Mouse (Mus musculus): ENCODE measurements around the gene Rnf180. TPM values are rescaled to one million over a fixed set of nuclear protein-coding genes. Genes with fewer than 3 reads are reported as not detected.
A peak's percentile ranks its signal among the peaks of the same experiment; 100 is the strongest.

Rnf180 gene
- polyA plus RNA-seq, 1 experiment from 2014 or later: 7.0 TPM

GRCm38 (mm10) chr13:105132370-105132769, 162.2 kb downstream of the Rnf180 start:
- Histone ChIP-seq H3K4me2 (ENCODE audit: low read depth) (no peak overlapping the region), H3K9ac (ENCODE audit: low read length) (no peak overlapping the region), H3K9me3 (ENCODE audit: control insufficient read depth, low read length) (no peaks in the 10 kb centered on the region), H3K4me1 (ENCODE audit: control insufficient read depth, insufficient read depth, low read length) (no peaks in the 10 kb centered on the region), H3K27ac (ENCODE audit: low read depth, low read length) (no peak overlapping the region), H3K4me3 (ENCODE audit: low read depth, low read length) (no peak overlapping the region), H3K27me3 (ENCODE audit: control insufficient read depth, insufficient read depth, low read length) (no peaks in the 10 kb centered on the region), H3K36me3 (ENCODE audit: control insufficient read depth, insufficient read depth, low read length) (no peaks in the 10 kb centered on the region)
- no peak for ATAC-seq (ENCODE audit: insufficient read depth, low FRiP score, low TSS enrichment)
- 80% methylated on average over 6 of the region's 6 CpGs for WGBS
- DNase-seq (ENCODE audit: low spot score): no peak

GRCm38 (mm10) chr13:105130080-105130479, 164.5 kb downstream of the Rnf180 start:
- no peak for ATAC-seq (ENCODE audit: insufficient read depth, low FRiP score, low TSS enrichment)
- H3K4me1 ChIP-seq (ENCODE audit: control insufficient read depth, insufficient read depth, low read length): no peaks in the 10 kb centered on the region
- DNase-seq (ENCODE audit: low spot score): no peak
- no peak overlapping the region for H3K27ac ChIP-seq (ENCODE audit: low read depth, low read length)
- H3K9ac ChIP-seq (ENCODE audit: low read length): no peak overlapping the region
- H3K27me3 ChIP-seq (ENCODE audit: control insufficient read depth, insufficient read depth, low read length): no peaks in the 10 kb centered on the region
- H3K9me3 ChIP-seq (ENCODE audit: control insufficient read depth, low read length): no peaks in the 10 kb centered on the region
- no peak overlapping the region for H3K4me3 ChIP-seq (ENCODE audit: low read depth, low read length)
- WGBS: 89% methylated on average over 6 of the region's 6 CpGs
- no peaks in the 10 kb centered on the region for H3K36me3 ChIP-seq (ENCODE audit: control insufficient read depth, insufficient read depth, low read length)
- H3K4me2 ChIP-seq (ENCODE audit: low read depth): no peak overlapping the region

- no peak overlapping the region for H3K9ac ChIP-seq (ENCODE audit: low read length)
- WGBS: 91% methylated on average over 3 of the region's 3 CpGs
- H3K4me2 ChIP-seq (ENCODE audit: low read depth): no peak overlapping the region
- DNase-seq (ENCODE audit: low spot score) (no peak), ATAC-seq (ENCODE audit: insufficient read depth, low FRiP score, low TSS enrichment) (no peak)
- H3K27me3 ChIP-seq (ENCODE audit: control insufficient read depth, insufficient read depth, low read length): no peaks in the 10 kb centered on the region
- H3K36me3 ChIP-seq (ENCODE audit: control insufficient read depth, insufficient read depth, low read length): no peaks in the 10 kb centered on the region
- H3K27ac ChIP-seq (ENCODE audit: low read depth, low read length): no peak overlapping the region
- no peaks in the 10 kb centered on the region for H3K9me3 ChIP-seq (ENCODE audit: control insufficient read depth, low read length)
- no peaks in the 10 kb centered on the region for H3K4me1 ChIP-seq (ENCODE audit: control insufficient read depth, insufficient read depth, low read length)
- H3K4me3 ChIP-seq (ENCODE audit: low read depth, low read length): no peak overlapping the region
Observed at GRCm38 (mm10) chr13:105122092-105122491, 172.5 kb downstream of the Rnf180 start.

GRCm38 (mm10) chr13:105121617-105122016, 173.0 kb downstream of the Rnf180 start:
- H3K4me1 ChIP-seq (ENCODE audit: control insufficient read depth, insufficient read depth, low read length): no peaks in the 10 kb centered on the region
- H3K9ac ChIP-seq (ENCODE audit: low read length): no peak overlapping the region
- no peak overlapping the region for H3K4me3 ChIP-seq (ENCODE audit: low read depth, low read length)
- H3K4me2 ChIP-seq (ENCODE audit: low read depth): no peak overlapping the region
- H3K9me3 ChIP-seq (ENCODE audit: control insufficient read depth, low read length): no peaks in the 10 kb centered on the region
- H3K27me3 ChIP-seq (ENCODE audit: control insufficient read depth, insufficient read depth, low read length): no peaks in the 10 kb centered on the region
- ATAC-seq (ENCODE audit: insufficient read depth, low FRiP score, low TSS enrichment) (no peak), DNase-seq (ENCODE audit: low spot score) (no peak)
- H3K36me3 ChIP-seq (ENCODE audit: control insufficient read depth, insufficient read depth, low read length): no peaks in the 10 kb centered on the region
- no peak overlapping the region for H3K27ac ChIP-seq (ENCODE audit: low read depth, low read length)

GRCm38 (mm10) chr13:105111599-105111998, 183.0 kb downstream of the Rnf180 start:
- WGBS: 92% methylated on average over 6 of the region's 6 CpGs
- Histone ChIP-seq H3K4me3 (ENCODE audit: low read depth, low read length) (no peak overlapping the region), H3K27ac (ENCODE audit: low read depth, low read length) (no peak overlapping the region), H3K4me1 (ENCODE audit: control insufficient read depth, insufficient read depth, low read length) (no peaks in the 10 kb centered on the region), H3K36me3 (ENCODE audit: control insufficient read depth, insufficient read depth, low read length) (no peaks in the 10 kb centered on the region), H3K9me3 (ENCODE audit: control insufficient read depth, low read length) (no peaks in the 10 kb centered on the region), H3K9ac (ENCODE audit: low read length) (no peak overlapping the region), H3K4me2 (ENCODE audit: low read depth) (no peak overlapping the region), H3K27me3 (ENCODE audit: control insufficient read depth, insufficient read depth, low read length) (no peaks in the 10 kb centered on the region)
- DNase-seq (ENCODE audit: low spot score): no peak
- ATAC-seq (ENCODE audit: insufficient read depth, low FRiP score, low TSS enrichment): no peak

- H3K9me3 ChIP-seq (ENCODE audit: control insufficient read depth, low read length): no peaks in the 10 kb centered on the region
- H3K27ac ChIP-seq (ENCODE audit: low read depth, low read length): no peak overlapping the region
- no peak for ATAC-seq (ENCODE audit: insufficient read depth, low FRiP score, low TSS enrichment)
- no peak overlapping the region for H3K9ac ChIP-seq (ENCODE audit: low read length)
- H3K4me1 ChIP-seq (ENCODE audit: control insufficient read depth, insufficient read depth, low read length): no peaks in the 10 kb centered on the region
- no peak overlapping the region for H3K4me3 ChIP-seq (ENCODE audit: low read depth, low read length)
- WGBS: 82% methylated on average over 2 of the region's 2 CpGs
- no peaks in the 10 kb centered on the region for H3K27me3 ChIP-seq (ENCODE audit: control insufficient read depth, insufficient read depth, low read length)
- H3K4me2 ChIP-seq (ENCODE audit: low read depth): no peak overlapping the region
- no peaks in the 10 kb centered on the region for H3K36me3 ChIP-seq (ENCODE audit: control insufficient read depth, insufficient read depth, low read length)
- no peak for DNase-seq (ENCODE audit: low spot score)
Observed at GRCm38 (mm10) chr13:105104385-105104784, 190.2 kb downstream of the Rnf180 start.

- H3K27ac ChIP-seq (ENCODE audit: low read depth, low read length): no peak overlapping the region
- H3K4me3 ChIP-seq (ENCODE audit: low read depth, low read length): no peak overlapping the region
- no peaks in the 10 kb centered on the region for H3K4me1 ChIP-seq (ENCODE audit: control insufficient read depth, insufficient read depth, low read length)
- H3K4me2 ChIP-seq (ENCODE audit: low read depth): no peak overlapping the region
- no peak overlapping the region for H3K9ac ChIP-seq (ENCODE audit: low read length)
- DNase-seq (ENCODE audit: low spot score) (no peak), ATAC-seq (ENCODE audit: insufficient read depth, low FRiP score, low TSS enrichment) (0 out of 2 replicates have a peak, but pooled peaks have one; percentile 41)
- 72% methylated on average over 4 of the region's 4 CpGs for WGBS
- no peaks in the 10 kb centered on the region for H3K27me3 ChIP-seq (ENCODE audit: control insufficient read depth, insufficient read depth, low read length)
- no peaks in the 10 kb centered on the region for H3K36me3 ChIP-seq (ENCODE audit: control insufficient read depth, insufficient read depth, low read length)
- H3K9me3 ChIP-seq (ENCODE audit: control insufficient read depth, low read length): no peaks in the 10 kb centered on the region
Observed at GRCm38 (mm10) chr13:105100705-105101104, 193.9 kb downstream of the Rnf180 start.

GRCm38 (mm10) chr13:105096316-105096715, 198.3 kb downstream of the Rnf180 start:
- 88% methylated on average over 2 of the region's 2 CpGs for WGBS
- Histone ChIP-seq H3K27me3 (ENCODE audit: control insufficient read depth, insufficient read depth, low read length) (no peaks in the 10 kb centered on the region), H3K4me1 (ENCODE audit: control insufficient read depth, insufficient read depth, low read length) (no peaks in the 10 kb centered on the region), H3K27ac (ENCODE audit: low read depth, low read length) (no peak overlapping the region), H3K4me2 (ENCODE audit: low read depth) (no peak overlapping the region), H3K4me3 (ENCODE audit: low read depth, low read length) (no peak overlapping the region), H3K9ac (ENCODE audit: low read length) (no peak overlapping the region), H3K36me3 (ENCODE audit: control insufficient read depth, insufficient read depth, low read length) (no peaks in the 10 kb centered on the region), H3K9me3 (ENCODE audit: control insufficient read depth, low read length) (no peaks in the 10 kb centered on the region)
- no peak for ATAC-seq (ENCODE audit: insufficient read depth, low FRiP score, low TSS enrichment)
- peak; percentile 11 for DNase-seq (ENCODE audit: low spot score)

GRCm38 (mm10) chr13:105089276-105089675, 205.3 kb downstream of the Rnf180 start:
- no peaks in the 10 kb centered on the region for H3K27me3 ChIP-seq (ENCODE audit: control insufficient read depth, insufficient read depth, low read length)
- 90% methylated on average over 3 of the region's 3 CpGs for WGBS
- no peak overlapping the region for H3K4me2 ChIP-seq (ENCODE audit: low read depth)

More at GRCm38 (mm10) chr13:105089276-105089675, 205.3 kb downstream of the Rnf180 start:
- Histone ChIP-seq H3K4me3 (ENCODE audit: low read depth, low read length) (no peak overlapping the region), H3K27ac (ENCODE audit: low read depth, low read length) (no peak overlapping the region), H3K9ac (ENCODE audit: low read length) (no peak overlapping the region), H3K36me3 (ENCODE audit: control insufficient read depth, insufficient read depth, low read length) (no peaks in the 10 kb centered on the region), H3K4me1 (ENCODE audit: control insufficient read depth, insufficient read depth, low read length) (no peaks in the 10 kb centered on the region), H3K9me3 (ENCODE audit: control insufficient read depth, low read length) (no peaks in the 10 kb centered on the region)
- no peak for ATAC-seq (ENCODE audit: insufficient read depth, low FRiP score, low TSS enrichment)
- DNase-seq (ENCODE audit: low spot score): no peak
